Mouse (Mus musculus): ENCODE data around the gene Hhex.

Gene Hhex

GRCm38 (mm10) chr19:37455528-37455927 lies 20.9 kb downstream of the Hhex start:
- DNase-seq, result no peak

GRCm38 (mm10) chr19:37455961-37456360 lies 21.4 kb downstream of the Hhex start:
- no peak for DNase-seq

GRCm38 (mm10) chr19:37458013-37458412 lies 23.4 kb downstream of the Hhex start:
- no peak for DNase-seq

DNA sequence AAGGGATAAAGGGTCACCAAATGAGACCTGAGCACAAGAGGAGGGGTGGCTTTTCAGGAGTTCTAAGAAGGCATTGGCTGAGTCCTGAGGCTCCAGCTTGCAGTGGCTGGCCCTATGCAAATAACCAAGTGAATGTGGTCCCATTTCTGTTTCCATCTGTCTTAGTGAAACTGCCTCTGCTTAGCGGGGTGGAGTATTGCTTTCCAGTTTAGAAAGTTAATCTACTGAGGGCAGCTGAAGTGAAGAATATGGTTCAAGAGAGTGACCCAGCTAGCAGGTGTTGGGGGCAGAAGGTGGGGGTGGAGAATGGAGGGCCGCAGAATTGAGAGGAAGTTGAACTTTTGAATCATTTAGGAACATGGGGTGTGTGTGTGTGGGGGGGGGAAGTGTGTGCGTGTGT lies 31.8 kb downstream of the Hhex start:
- no peak for DNase-seq

DNA sequence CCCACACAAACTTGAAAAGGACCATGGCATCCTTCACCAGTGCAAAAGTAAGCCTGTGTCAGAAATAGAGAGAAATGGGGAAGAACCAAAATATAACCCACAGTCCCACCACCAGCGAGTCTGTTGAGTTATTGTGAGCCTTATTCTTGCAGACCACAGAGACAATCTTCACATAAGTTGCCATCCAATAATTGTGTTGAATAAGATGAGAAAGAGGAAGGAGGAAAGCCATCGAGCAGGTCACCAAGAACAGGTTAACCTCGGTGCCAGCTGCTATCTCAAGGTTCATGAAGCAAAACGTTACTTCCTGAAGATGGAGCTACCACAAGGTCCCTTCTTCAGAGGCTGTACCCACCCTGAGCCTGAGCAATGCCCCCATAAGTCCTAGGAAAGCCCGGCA lies 32.4 kb downstream of the Hhex start:
- no peak for DNase-seq

DNA sequence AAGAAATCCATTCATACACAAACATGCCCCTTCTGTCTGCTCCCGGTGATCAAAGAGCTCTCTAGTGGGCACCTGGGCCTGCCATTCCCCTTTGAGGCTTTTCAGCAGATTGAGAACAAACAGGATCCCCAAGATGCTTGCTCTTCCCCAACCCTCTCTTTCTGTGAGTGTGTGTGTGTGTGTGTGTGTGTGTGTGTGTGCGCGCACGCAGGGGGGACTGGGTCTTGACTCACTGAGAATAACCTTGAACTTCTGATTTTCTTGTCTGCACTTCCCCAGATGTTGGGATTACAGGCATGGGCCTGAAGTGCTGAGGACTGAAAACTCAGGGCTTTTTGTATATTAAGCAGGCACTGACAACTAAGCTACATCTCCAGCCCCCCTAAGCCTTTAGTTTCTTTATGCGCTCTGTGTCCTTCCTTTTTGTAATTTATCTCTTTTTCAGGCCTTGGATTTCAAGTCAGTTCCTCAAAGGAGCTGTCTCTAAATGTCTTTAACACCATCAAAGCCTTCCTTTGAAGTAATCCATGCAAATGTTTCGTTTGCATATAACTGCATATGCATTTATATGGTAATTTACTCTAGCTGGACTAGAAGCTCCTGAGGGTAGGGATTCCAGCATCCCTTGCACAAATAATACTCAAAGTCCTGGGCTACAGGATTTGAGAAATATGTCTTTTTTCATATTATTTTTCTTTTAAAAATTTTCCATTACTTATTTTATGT lies 34.4 kb downstream of the Hhex start:
- DNase-seq, result no peak

DNA sequence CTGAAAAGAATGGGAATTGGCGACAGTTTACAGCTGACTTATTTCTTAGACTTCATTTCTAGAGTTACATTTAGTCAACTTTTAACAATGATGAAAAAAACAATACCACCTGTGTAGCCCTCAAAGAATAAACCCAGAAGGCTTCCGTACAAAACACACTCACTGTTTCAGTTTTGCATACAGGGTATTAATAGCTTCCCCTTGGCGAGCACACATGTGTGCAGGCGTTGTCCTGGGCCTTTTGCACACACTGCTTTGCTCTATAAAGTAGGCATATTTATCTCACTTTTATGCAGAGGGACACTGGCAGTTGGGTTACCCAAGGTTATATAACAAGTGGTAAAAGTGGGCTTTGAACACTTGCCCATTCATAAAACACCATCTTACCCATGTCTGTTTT lies 37.1 kb downstream of the Hhex start:
- no peak for DNase-seq

- no peak for DNase-seq
These were observed 38.0 kb downstream of the Hhex start for GRCm38 (mm10) chr19:37472589-37472988.

- no peak for DNase-seq
These were observed 47.1 kb downstream of the Hhex start for GRCm38 (mm10) chr19:37481704-37482103.

- no peak for DNase-seq
These were observed 48.1 kb downstream of the Hhex start for GRCm38 (mm10) chr19:37482556-37483187.

DNA sequence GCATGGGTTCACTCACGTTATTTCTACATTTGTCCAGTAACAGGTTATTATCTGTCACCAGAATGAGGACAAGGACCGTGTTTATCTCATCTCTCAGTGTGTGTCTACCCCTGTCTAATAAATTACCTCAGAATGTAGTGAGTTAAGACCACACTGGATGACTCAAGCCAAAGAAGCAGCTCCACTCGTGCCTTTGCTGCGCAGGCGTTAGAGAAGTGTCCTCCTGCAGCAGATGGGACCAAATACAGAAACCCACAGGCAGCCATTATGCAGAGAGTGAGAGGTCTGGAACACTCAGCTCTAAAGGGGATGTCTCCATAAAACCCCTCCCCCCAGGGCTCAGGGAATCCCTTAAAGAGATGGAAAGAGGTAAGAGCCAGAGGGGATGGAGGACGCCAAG lies 50.2 kb downstream of the Hhex start:
- DNase-seq, result no peak

GRCm38 (mm10) chr19:37486801-37487200 lies 52.2 kb downstream of the Hhex start:
- no peak for DNase-seq

DNA sequence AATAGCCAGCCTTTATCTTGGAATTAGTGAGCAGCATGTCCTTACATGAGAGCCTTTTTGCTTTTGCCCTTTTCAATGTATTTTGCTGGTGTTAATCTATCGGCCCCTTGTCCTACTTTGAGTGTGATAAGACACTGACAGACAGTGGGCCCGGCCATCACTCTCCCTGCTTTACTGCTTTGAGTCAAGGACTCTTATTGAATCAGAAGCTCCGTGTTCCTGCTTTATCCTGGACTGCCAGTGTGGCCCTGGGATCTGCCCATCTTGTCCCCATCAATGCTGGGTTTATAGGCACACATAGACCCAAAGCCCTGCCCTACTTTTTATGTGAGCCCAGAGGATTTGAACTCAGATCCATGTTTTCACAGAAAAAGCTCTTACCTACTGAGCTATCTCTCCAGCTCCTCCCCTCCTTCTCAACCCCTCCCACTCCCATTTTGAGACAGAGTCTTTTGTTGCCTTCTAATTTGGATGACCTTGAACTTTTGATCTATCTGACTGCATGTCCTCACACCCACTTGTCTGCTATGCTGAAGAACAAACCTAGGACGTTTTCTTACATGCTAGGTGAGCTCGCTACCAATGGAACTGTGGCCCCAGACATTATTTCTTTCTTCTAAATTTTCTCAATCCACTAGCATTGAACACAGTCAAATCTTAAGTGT lies 53.3 kb downstream of the Hhex start:
- no peak for DNase-seq

DNA sequence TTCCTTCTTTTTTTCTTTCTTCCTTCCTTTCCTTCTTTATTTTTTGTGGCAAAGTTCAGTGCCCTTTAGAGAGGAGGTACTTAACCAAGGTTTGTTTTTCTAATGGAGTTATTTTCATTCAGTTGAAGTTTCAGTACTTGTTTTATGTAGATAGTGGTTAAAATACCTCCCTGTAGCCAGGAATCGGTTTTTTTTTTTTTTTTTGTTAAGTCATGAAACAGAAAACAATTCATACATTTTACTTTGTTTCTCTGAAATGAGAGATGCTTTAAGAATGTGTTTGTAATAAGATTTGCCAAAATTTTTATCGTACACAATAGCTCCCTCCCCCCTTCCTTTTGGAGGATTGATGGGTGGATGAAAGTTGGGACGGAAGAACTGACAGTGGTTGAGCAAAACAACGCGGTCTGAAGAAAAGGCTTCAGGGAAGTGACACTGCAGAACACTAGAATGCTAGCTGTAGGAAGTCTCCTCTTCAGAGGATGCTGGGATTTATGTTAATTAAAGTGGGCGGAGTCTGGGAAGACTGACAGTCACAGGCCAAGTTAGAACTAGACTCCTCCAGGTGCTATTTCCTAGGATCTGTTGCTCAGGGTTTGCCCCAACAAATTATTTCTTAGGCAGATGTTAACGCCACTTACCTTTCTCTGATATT lies 54.1 kb downstream of the Hhex start:
- no peak for DNase-seq

All from cerebellum, postnatal 25 days (tissue).